Mouse (Mus musculus) left cerebral cortex, postnatal 4 days (tissue): ENCODE data around the gene Nr4a1. TPM values are rescaled to one million over a fixed set of nuclear protein-coding genes. Genes with fewer than 3 reads are reported as not detected.

Source experiments
- DNase-seq: peaks from one replicate; pipeline ENCODE4 v3.0.0-alpha.2; 2022
- intact Hi-C: fragments of 180-260 bp; cut with DNase I; formaldehyde crosslinking; loops from one replicate; pipeline ENCODE4 v1.15.1; 2025
- total RNA-seq, 2 experiments: library from RNA; stranded (reverse); gene quantifications; 2 replicates each; pipeline ENCODE4 v1.2.3; 2021

The Nr4a1 gene
- total RNA-seq, 2 experiments from 2014 or later, result 20.1 to 22.6 TPM

GRCm38 (mm10) chr15:101283183-101283910 lies 29.3 kb downstream of the Nr4a1 start:
- peak; percentile 43 for DNase-seq
- intact Hi-C loops, result loop anchor here (1.0 kb wide), 1 partner anchor 43 kb away; no protein-coding TSS in a partner anchor

DNA sequence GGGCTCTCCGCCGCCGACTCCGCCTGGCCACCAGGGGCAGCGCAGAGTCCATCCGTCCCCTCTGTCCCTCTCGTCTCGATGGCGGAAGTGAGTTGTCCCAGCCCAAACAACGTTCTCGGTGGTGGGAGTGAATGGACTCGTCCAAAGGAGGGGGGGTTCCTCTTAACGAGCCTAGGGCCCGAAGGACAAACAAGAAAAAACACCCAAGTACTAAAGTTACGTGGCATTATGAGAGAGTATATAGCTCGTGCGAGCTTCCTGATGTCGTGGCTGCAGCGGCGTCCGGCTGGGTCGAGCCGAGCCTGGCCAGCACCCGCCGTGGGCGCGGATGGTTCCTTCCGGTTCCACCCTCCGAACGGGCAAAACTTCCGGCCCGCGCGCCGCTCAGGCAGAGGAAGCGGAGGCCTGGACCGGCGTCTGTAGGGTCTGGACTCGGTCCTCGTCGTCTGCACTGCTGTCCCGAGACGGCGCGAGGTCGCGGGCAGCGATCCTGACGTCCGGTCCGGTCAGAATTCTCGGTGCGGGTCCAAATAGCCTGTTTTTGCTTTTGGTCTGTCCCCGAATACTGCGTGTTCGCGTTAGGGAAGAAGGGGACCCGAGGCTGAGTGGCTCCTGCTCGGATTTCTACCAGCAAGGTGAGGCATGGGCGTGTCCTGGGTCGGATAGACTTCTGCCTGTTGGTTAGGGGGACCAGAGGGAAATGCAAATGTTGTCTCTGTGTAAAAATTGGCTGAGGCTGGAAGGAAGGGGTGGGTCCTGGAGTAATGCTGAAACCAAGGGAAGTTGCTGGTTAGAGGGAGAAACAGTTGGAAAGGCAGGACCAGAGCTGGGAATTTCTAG lies 30.1 kb downstream of the Nr4a1 start, which contains the start of gene Atg101:
Gene Atg101, plus strand, starts transcription at position 362 of the 840 bp plus-strand sequence.
- intact Hi-C loops, result loop anchor here (1.0 kb wide), 1 partner anchor 44 kb away; no protein-coding TSS in a partner anchor
- peak; percentile 92 for DNase-seq

GRCm38 (mm10) chr15:101286129-101286770 lies 32.2 kb downstream of the Nr4a1 start:
- intact Hi-C loops, result no loop called here

GRCm38 (mm10) chr15:101287361-101287760 lies 33.3 kb downstream of the Nr4a1 start:
- no peak for DNase-seq
- intact Hi-C loops, result no loop called here

More at GRCm38 (mm10) chr15:101286129-101286770, 32.2 kb downstream of the Nr4a1 start:
- DNase-seq, result no peak

DNA sequence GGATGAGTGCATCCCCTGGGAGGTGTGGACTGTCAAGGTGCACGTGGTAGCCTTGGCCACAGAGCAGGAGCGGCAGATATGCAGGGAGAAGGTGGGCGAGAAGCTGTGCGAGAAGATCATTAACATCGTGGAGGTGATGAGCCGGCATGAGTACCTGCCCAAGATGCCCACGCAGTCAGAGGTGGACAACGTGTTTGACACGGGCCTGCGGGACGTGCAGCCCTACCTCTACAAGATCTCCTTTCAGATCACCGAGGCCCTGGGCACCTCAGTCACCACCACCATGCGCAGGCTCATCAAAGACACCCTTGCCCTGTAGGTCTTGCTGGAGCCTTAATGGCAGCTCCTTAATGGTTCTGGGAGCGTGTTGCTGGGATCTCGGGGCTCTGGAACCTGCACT lies 36.3 kb downstream of the Nr4a1 start:
- no peak for DNase-seq
- intact Hi-C loops, result no loop called here

- intact Hi-C loops, result no loop called here
- no peak for DNase-seq
Measured at GRCm38 (mm10) chr15:101292012-101292411, 37.9 kb downstream of the Nr4a1 start.

DNA sequence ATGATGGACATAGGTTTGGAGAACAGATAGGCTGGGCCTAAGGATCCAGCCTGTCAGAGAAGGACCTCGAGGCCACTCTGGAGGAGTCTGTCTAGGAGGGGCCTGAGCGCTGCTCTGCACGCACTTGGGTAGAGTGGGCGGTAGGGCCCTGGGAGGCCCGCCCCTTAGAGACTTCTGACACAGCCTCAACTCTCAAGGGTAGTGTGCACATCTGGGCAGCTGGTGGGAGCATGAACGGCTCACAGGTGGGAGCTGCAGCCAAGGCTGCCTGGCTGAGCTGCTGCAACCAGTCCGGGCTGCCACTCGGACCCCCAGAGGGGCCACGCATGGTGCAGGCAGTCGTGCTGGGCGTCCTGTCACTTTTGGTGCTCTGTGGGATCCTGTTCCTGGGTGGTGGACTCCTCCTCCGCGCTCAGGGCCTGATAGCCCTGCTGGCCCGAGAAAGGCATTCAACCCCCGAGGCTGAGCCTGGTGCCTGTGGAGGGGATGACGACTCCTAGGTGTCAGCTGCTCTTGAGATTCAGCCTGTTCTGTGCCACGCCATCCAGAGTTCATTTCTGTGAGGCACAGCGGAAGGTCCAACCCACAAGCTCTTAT lies 39.1 kb downstream of the Nr4a1 start, which contains the start of gene 6030408B16Rik:
Gene 6030408B16Rik, plus strand, starts transcription at position 188 of the 597 bp plus-strand sequence.
- no peak for DNase-seq
- intact Hi-C loops, result no loop called here

- DNase-seq, result no peak
- intact Hi-C loops, result no loop called here
Measured at GRCm38 (mm10) chr15:101294028-101294894, 40.2 kb downstream of the Nr4a1 start.

DNA sequence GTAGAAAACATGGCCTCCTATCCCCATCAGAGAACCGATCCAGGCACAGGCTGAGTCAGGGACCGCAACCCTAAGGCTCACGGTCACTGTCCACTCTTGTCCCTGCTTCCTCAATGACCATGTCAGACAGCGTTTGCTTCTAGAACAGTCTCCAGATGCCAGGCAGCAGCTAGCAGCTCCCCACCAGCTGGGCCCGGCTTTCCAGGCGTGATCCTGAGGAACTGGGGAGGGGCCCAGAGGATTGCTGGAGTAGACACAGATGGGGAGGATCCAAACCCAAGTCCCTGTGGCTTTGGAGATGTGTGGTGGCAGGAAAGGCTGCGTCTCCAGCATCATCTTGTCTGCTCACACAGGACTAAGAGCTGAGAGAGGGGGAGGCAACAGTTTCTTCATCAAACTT lies 41.0 kb downstream of the Nr4a1 start:
- no peak for DNase-seq
- intact Hi-C loops, result no loop called here

DNA sequence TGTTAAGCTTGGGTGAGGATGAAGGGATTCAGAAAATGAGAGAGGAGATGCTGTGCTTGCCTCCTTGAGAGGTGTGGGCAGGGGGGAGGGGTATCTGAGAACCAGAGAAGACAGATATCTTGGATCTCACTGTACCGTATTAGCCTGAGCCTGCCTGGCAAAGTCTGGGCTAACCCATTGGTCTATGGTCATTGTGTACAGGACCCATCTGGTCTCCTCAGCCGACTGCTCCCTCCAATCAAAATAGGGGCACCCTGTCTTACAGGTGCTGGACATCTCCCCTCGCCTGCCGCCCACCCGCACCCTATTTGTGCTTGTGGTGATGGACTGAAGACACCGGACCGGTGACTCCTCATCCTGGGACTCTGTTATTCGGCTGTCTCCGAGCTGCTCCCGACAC lies 41.5 kb downstream of the Nr4a1 start:
- intact Hi-C loops, result no loop called here
- DNase-seq, result no peak

GRCm38 (mm10) chr15:101296091-101296490 lies 42.0 kb downstream of the Nr4a1 start:
- no peak for DNase-seq
- intact Hi-C loops, result no loop called here

DNA sequence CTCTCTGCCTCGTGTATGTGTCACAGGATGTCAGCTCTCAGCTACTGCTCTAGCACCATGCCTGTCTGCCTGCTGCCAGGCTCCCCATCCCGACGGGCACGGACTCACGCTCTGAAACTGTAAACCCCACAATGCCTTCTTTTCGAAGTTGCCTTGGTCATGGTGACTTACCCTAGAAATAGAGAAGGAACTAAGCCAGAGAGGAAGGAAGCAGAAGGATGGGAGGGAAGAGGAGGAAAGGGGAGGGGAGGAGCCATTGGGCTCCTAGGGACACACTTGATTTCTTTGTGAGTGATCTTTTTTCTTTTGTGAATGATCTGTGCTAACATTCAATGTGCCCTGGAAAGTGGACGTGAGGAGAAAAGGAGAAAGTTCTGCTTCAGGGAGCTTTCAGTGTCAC lies 43.9 kb downstream of the Nr4a1 start:
- intact Hi-C loops, result no loop called here
- DNase-seq, result no peak

GRCm38 (mm10) chr15:101298550-101298949 lies 44.5 kb downstream of the Nr4a1 start:
- DNase-seq, result peak; percentile 20
- intact Hi-C loops, result no loop called here

DNA sequence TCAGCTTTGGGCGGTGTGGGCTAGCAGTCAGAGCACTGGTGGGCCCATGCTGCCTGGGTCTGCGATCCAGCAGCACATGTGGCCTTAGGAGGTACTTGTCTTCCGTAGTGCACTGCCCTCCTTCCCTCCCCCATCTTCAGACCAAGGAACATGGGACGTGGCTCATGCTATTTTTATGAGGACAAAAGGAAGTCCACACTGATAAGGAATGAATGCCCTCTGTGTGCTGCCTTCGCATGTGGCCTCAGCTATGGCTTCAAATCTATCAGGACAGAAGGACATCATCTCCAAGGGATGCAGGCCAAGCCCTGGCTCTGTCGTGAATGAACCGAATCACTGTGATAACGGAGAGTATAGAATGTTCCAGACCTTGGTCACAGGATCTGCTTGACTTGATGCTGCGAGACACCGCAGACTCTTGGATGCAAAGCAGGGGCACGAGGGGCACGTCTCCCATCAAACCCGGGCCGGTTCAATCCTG lies 45.5 kb downstream of the Nr4a1 start:
- intact Hi-C loops, result no loop called here

DNA sequence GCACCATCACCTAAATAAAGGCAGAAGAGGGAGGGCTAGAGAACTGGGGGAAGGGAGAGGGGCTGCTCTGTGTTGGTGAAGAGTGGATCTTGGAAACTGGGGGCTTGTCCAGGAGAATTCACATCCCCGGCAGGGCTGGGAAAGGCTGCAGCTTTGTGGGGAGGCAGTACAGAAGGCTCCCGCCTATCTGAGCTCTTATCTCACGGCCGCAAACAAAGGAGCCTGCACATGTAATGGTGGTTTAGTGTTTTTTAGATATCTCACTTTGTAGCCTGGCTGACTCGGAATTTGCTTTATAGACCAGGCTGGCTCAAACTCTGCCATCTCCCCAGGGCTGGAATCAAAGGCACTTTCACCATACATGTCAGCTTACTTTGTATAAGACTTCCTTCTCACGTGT lies 46.1 kb downstream of the Nr4a1 start:
- no peak for DNase-seq

More for the DNA sequence above, 45.5 kb downstream of the Nr4a1 start:
- no peak for DNase-seq

DNA sequence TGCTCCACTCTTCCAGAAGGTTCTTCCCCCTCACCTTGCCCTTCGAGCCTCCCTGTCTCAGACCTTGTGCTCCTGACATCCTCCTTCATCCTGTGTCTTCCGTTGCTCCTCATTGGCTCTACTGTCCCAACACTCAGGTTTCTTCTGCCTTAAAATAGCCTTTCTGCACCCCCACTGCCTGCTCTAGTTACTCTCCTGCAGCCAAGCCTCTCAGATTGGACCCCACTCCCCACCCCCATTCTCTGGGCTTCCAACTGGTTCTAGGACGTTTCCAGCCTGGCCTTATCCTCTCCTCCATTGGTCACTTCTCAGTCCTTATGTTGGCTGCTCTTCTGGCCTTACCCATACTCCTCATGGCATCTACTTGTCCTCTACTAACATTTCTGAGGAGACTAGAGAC lies 48.1 kb downstream of the Nr4a1 start:
- DNase-seq, result no peak
- intact Hi-C loops, result no loop called here

More for the DNA sequence above, 46.1 kb downstream of the Nr4a1 start:
- intact Hi-C loops, result no loop called here

DNA sequence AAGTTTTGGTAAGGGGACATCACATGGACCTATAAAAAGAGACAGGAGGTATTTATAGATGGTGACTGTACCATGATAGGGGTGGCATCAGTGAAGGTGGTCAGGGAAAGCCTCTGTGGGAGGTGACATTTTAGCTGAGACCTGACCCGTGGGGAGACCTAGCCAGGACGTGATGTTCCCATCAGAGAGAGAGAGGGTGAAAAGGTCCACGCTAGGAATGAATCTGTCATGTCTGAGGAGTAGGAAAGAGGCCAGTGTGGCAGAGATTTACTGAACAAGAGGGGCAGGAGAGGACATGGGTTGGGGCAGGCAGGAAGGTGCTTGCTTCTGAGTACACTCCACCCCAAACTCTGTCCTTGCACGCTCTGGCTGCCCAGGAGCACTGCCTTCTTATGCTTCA lies 49.8 kb downstream of the Nr4a1 start:
- DNase-seq, result no peak

GRCm38 (mm10) chr15:101306459-101306858 lies 52.4 kb downstream of the Nr4a1 start:
- intact Hi-C loops, result no loop called here

More for the DNA sequence above, 49.8 kb downstream of the Nr4a1 start:
- intact Hi-C loops, result no loop called here

More at GRCm38 (mm10) chr15:101306459-101306858, 52.4 kb downstream of the Nr4a1 start:
- DNase-seq, result no peak
